Mouse (Mus musculus) layer of hippocampus, postnatal 36 days (tissue): ENCODE measurements at regions not wholly inside any gene's neighbourhood (a gene's known extent, or its start where the extent isn't known, plus 50 kb on each side); places are given as distances from the start of the nearest gene placed in this dataset.

ENCODE experiments used
- DNase-seq, 2 experiments: peaks; one replicate each; pipeline ENCODE4 v3.0.0; 2022

DNA sequence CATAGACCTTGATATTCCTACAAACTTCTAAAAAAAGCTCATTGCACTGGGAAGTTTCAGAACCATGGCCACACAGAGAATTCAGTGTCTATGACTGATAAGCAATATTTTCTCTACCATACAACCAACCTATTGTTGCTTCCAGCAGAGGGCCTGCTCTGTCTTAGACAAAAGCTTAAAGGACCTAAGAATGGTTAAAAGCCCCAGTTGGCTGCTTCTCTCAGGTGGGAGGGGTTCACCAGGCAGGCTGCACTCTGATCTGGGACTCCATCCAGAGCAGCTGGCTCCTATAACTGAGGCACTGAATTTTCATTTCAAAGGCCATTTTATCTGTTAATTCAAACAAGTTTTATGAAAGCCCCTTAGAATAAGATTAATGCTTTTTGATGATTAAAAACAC lies 82.1 kb upstream of the Impad1 start:
- DNase-seq, result peak; percentile 4 to 6

DNA sequence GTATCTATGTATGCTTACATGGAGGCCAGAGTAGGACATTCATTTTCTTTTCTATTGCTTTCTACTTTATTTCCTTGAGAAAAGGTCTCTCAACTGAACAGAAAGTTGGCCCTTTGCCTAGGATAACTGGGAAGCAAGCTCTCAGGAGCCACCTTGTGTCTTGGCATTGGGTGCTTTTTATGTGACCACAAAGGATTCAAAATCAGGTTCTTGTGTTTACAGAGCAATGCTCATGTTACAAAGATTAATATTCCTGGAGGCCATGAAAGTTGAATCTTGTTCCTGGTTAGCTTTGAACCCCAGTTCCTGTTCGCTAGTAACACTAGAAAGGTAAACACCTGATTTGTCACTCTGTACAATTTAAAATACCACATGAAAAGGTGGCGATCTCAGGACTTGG lies 65.2 kb upstream of the Impad1 start:
- no peak for DNase-seq
